Mouse (Mus musculus): Measurements from ENCODE around the gene Gata5.

DNA sequence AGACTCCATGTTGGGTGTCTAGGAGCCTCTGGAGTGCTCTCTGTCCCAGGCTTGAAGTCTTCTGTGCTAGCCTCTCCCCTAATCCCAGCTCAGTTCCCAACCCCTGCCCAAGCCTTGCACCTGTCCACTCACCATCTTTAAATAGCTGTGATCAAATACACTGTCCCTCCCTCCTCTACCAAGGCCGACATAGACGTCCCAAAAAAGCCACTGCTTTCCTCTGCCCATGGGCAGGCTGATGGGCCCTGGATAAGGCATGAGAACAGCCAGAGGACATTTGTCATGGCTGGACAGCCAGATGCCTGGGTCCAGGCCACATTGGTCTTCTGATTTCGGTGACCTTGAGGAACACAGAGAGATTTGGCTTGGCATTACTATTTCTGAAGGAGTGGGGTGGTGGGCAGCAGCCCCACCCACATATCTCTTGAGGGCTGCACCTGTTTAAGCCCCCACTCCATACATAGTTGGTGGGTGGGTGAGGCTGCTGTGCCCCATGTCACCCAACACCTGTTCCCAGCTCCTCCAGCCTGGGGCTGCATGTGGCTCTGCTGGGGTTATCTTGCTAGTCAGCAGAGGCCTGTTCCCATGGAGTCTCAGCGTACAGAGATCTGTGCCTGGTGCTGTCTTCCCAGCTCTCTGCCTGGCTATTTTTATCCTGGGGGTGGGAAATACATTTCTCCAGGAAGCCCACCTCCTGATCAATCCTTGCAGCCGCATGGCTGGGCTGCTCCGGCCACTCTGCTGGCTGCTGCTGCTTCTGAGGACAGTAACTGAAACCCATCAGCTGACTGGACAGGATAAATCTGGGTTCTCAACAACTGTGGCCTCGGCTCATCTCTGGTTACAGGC, 28.3 kb upstream of the Gata5 start:
- no peak for TF ChIP-seq TAL1 (IDR thresholded peaks at IDR 0.05; ENCODE audit: low read length)
- no peak for TF ChIP-seq GATA1 (IDR thresholded peaks at IDR 0.05; ENCODE audit: low read length)

Data from erythroblast, embryonic 14.5 days (primary cell).